Mouse (Mus musculus): ENCODE data around the gene Ift81. TPM values are rescaled to one million over a fixed set of nuclear protein-coding genes. Genes with fewer than 3 reads are reported as not detected.

The Ift81 gene
- total RNA-seq, 4 experiments from 2014 or later: 64.5 to 96.2 (median 80.6) TPM

GRCm38 (mm10) chr5:122625565-122626252 lies 11.4 kb upstream of the Ift81 start:
- DNase-seq (ENCODE audit: low spot score): no peak

- no peak for DNase-seq (ENCODE audit: low spot score)
Observed at GRCm38 (mm10) chr5:122624952-122625479, 10.7 kb upstream of the Ift81 start.

- DNase-seq (ENCODE audit: low spot score): no peak
Observed at GRCm38 (mm10) chr5:122623861-122624260, 9.5 kb upstream of the Ift81 start.

- no peak for DNase-seq (ENCODE audit: low spot score)
Observed at GRCm38 (mm10) chr5:122622526-122622925, 8.2 kb upstream of the Ift81 start.

- DNase-seq (ENCODE audit: low spot score): peak; percentile 80
Observed at GRCm38 (mm10) chr5:122621376-122621886, 7.1 kb upstream of the Ift81 start.

GRCm38 (mm10) chr5:122619686-122620296 lies 5.5 kb upstream of the Ift81 start:
- no peak for DNase-seq (ENCODE audit: low spot score)

- no peak for DNase-seq (ENCODE audit: low spot score)
Observed at GRCm38 (mm10) chr5:122617718-122618117, 3.4 kb upstream of the Ift81 start.

- no peak for DNase-seq (ENCODE audit: low spot score)
Observed at GRCm38 (mm10) chr5:122611651-122612050, 2.7 kb downstream of the Ift81 start.

GRCm38 (mm10) chr5:122604894-122605293 lies 9.4 kb downstream of the Ift81 start:
- DNase-seq (ENCODE audit: low spot score): no peak

- peak; percentile 60 for DNase-seq (ENCODE audit: low spot score)
Observed at GRCm38 (mm10) chr5:122602233-122602632, 12.1 kb downstream of the Ift81 start.

- DNase-seq (ENCODE audit: low spot score): no peak
Observed at GRCm38 (mm10) chr5:122595470-122595869, 18.8 kb downstream of the Ift81 start.

GRCm38 (mm10) chr5:122589891-122590290 lies 24.4 kb downstream of the Ift81 start:
- no peak for DNase-seq (ENCODE audit: low spot score)

GRCm38 (mm10) chr5:122585546-122585945 lies 28.8 kb downstream of the Ift81 start:
- DNase-seq (ENCODE audit: low spot score): peak; percentile 29

GRCm38 (mm10) chr5:122584093-122584492 lies 30.2 kb downstream of the Ift81 start:
- DNase-seq (ENCODE audit: low spot score): no peak

GRCm38 (mm10) chr5:122576683-122577329 lies 37.5 kb downstream of the Ift81 start:
- DNase-seq (ENCODE audit: low spot score): no peak

GRCm38 (mm10) chr5:122572001-122572400 lies 42.3 kb downstream of the Ift81 start:
- DNase-seq (ENCODE audit: low spot score): no peak

- DNase-seq (ENCODE audit: low spot score): peak; percentile 26
Observed at GRCm38 (mm10) chr5:122566626-122567025, 47.7 kb downstream of the Ift81 start.

- DNase-seq (ENCODE audit: low spot score): peak; percentile 61
Observed at GRCm38 (mm10) chr5:122560654-122561053, 53.7 kb downstream of the Ift81 start.

GRCm38 (mm10) chr5:122558127-122558526 lies 56.2 kb downstream of the Ift81 start:
- DNase-seq (ENCODE audit: low spot score): no peak

GRCm38 (mm10) chr5:122555107-122555506 lies 59.2 kb downstream of the Ift81 start:
- DNase-seq (ENCODE audit: low spot score): no peak

GRCm38 (mm10) chr5:122552638-122553037 lies 61.7 kb downstream of the Ift81 start:
- no peak for DNase-seq (ENCODE audit: low spot score)

- DNase-seq (ENCODE audit: low spot score): peak; percentile 24
Observed at GRCm38 (mm10) chr5:122550460-122550859, 63.9 kb downstream of the Ift81 start.

Data from heart, adult 8-10 months (tissue).